Mouse (Mus musculus): Measurements from ENCODE around the gene Inca1. TPM values are rescaled to one million over a fixed set of nuclear protein-coding genes. Genes with fewer than 3 reads are reported as not detected.
A peak's percentile ranks its signal among the peaks of the same experiment; 100 is the strongest.

The Inca1 gene
- polyA plus RNA-seq, 1 experiment from 2014 or later, result 2.2 TPM

DNA sequence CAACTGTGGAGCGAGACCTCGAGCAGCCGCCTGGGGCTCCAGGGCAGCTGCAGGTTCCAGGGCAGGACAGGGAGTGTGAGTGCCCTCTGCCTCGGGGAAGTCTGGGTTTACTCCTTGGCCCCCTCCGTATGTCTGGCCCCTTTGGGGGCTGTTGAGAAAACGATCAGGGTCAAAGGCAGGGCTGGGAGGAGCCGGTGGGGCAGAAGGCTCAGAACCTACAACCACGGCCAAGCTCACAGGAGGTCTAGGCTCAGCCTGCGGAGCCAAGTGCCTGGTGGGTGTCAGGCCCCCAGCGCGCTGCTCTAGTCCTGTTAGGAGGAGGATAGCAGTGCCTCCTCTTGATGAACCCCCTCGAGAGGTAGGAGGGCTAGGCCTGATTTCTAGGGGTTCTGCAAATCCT is 18.8 kb downstream of the Inca1 start:
- no peak overlapping the region for H3K9ac ChIP-seq (ENCODE audit: low read depth, low read length)
- WGBS (ENCODE audit: insufficient replicate concordance), result 57% methylated on average over 12 of the region's 12 CpGs
- peaks cover 14% of the 10 kb centered on the region; the same call in 1 of the 2 replicates for H3K36me3 ChIP-seq (ENCODE audit: control insufficient read depth, insufficient read depth, low read length)
- H3K9me3 ChIP-seq (replicated peaks; ENCODE audit: control insufficient read depth, low read length), result no peaks in the 10 kb centered on the region
- no peak overlapping the region for H3K4me3 ChIP-seq (ENCODE audit: low read depth, low read length)
- no peaks in the 10 kb centered on the region for H3K27me3 ChIP-seq (ENCODE audit: control insufficient read depth, insufficient read depth, low read length)
- no peak overlapping the region for H3K4me2 ChIP-seq
- peaks cover 5% of the 10 kb centered on the region for H3K4me1 ChIP-seq (ENCODE audit: control insufficient read depth, insufficient read depth, low read length)
- no peak overlapping the region for H3K27ac ChIP-seq (ENCODE audit: low read depth, low read length)
- no peak for ATAC-seq (replicated peaks; ENCODE audit: insufficient number of reproducible peaks, low FRiP score, low TSS enrichment)

- no peak for ATAC-seq (replicated peaks; ENCODE audit: insufficient number of reproducible peaks, low FRiP score, low TSS enrichment)
- Histone ChIP-seq H3K4me1 (ENCODE audit: control insufficient read depth, insufficient read depth, low read length) (peaks cover 5% of the 10 kb centered on the region), H3K27me3 (ENCODE audit: control insufficient read depth, insufficient read depth, low read length) (no peaks in the 10 kb centered on the region), H3K9me3 (replicated peaks; ENCODE audit: control insufficient read depth, low read length) (no peaks in the 10 kb centered on the region), H3K36me3 (ENCODE audit: control insufficient read depth, insufficient read depth, low read length) (peaks cover 14% of the 10 kb centered on the region; the same call in 1 of the 2 replicates), H3K9ac (ENCODE audit: low read depth, low read length) (no peak overlapping the region), H3K4me3 (ENCODE audit: low read depth, low read length) (no peak overlapping the region), H3K27ac (ENCODE audit: low read depth, low read length) (no peak overlapping the region), H3K4me2 (no peak overlapping the region)
- 85% methylated on average over 8 of the region's 8 CpGs for WGBS (ENCODE audit: insufficient replicate concordance)
Observed at GRCm38 (mm10) chr11:70679894-70680293, 20.1 kb downstream of the Inca1 start.

- no peak overlapping the region for H3K4me2 ChIP-seq
- no peak overlapping the region for H3K27ac ChIP-seq (ENCODE audit: low read depth, low read length)
- H3K9me3 ChIP-seq (replicated peaks; ENCODE audit: control insufficient read depth, low read length), result no peaks in the 10 kb centered on the region
- no peak for ATAC-seq (replicated peaks; ENCODE audit: insufficient number of reproducible peaks, low FRiP score, low TSS enrichment)
- WGBS (ENCODE audit: insufficient replicate concordance), result 93% methylated on average over 8 of the region's 8 CpGs
- H3K27me3 ChIP-seq (ENCODE audit: control insufficient read depth, insufficient read depth, low read length), result no peaks in the 10 kb centered on the region
- H3K4me3 ChIP-seq (ENCODE audit: low read depth, low read length), result no peak overlapping the region
- H3K9ac ChIP-seq (ENCODE audit: low read depth, low read length), result no peak overlapping the region
- H3K36me3 ChIP-seq (ENCODE audit: control insufficient read depth, insufficient read depth, low read length), result peaks cover 17% of the 10 kb centered on the region
- peaks cover 5% of the 10 kb centered on the region for H3K4me1 ChIP-seq (ENCODE audit: control insufficient read depth, insufficient read depth, low read length)
Observed at GRCm38 (mm10) chr11:70679361-70679760, 20.6 kb downstream of the Inca1 start.

- Histone ChIP-seq H3K9ac (ENCODE audit: low read depth, low read length) (no peak overlapping the region), H3K9me3 (replicated peaks; ENCODE audit: control insufficient read depth, low read length) (no peaks in the 10 kb centered on the region), H3K27me3 (ENCODE audit: control insufficient read depth, insufficient read depth, low read length) (no peaks in the 10 kb centered on the region), H3K4me3 (ENCODE audit: low read depth, low read length) (no peak overlapping the region), H3K36me3 (ENCODE audit: control insufficient read depth, insufficient read depth, low read length) (peaks cover 18% of the 10 kb centered on the region), H3K4me1 (ENCODE audit: control insufficient read depth, insufficient read depth, low read length) (peaks cover 5% of the 10 kb centered on the region), H3K27ac (ENCODE audit: low read depth, low read length) (no peak overlapping the region), H3K4me2 (no peak overlapping the region)
- WGBS (ENCODE audit: insufficient replicate concordance), result 84% methylated on average over 2 of the region's 2 CpGs
- ATAC-seq (replicated peaks; ENCODE audit: insufficient number of reproducible peaks, low FRiP score, low TSS enrichment), result no peak
Observed at GRCm38 (mm10) chr11:70678576-70678975, 21.4 kb downstream of the Inca1 start.

GRCm38 (mm10) chr11:70678092-70678491 is 21.9 kb downstream of the Inca1 start:
- Histone ChIP-seq H3K9ac (ENCODE audit: low read depth, low read length) (no peak overlapping the region), H3K27me3 (ENCODE audit: control insufficient read depth, insufficient read depth, low read length) (no peaks in the 10 kb centered on the region), H3K4me1 (ENCODE audit: control insufficient read depth, insufficient read depth, low read length) (peaks cover 5% of the 10 kb centered on the region), H3K4me2 (no peak overlapping the region), H3K9me3 (replicated peaks; ENCODE audit: control insufficient read depth, low read length) (no peaks in the 10 kb centered on the region), H3K27ac (ENCODE audit: low read depth, low read length) (no peak overlapping the region), H3K4me3 (ENCODE audit: low read depth, low read length) (no peak overlapping the region), H3K36me3 (ENCODE audit: control insufficient read depth, insufficient read depth, low read length) (peaks cover 18% of the 10 kb centered on the region)
- 69% methylated on average over 9 of the region's 9 CpGs for WGBS (ENCODE audit: insufficient replicate concordance)
- no peak for ATAC-seq (replicated peaks; ENCODE audit: insufficient number of reproducible peaks, low FRiP score, low TSS enrichment)

- no peak overlapping the region for H3K27ac ChIP-seq (ENCODE audit: low read depth, low read length)
- H3K4me2 ChIP-seq, result no peak overlapping the region
- peaks cover 12% of the 10 kb centered on the region for H3K4me1 ChIP-seq (ENCODE audit: control insufficient read depth, insufficient read depth, low read length)
- no peaks in the 10 kb centered on the region for H3K9me3 ChIP-seq (replicated peaks; ENCODE audit: control insufficient read depth, low read length)
- no peak overlapping the region for H3K9ac ChIP-seq (ENCODE audit: low read depth, low read length)
- no peak for ATAC-seq (replicated peaks; ENCODE audit: insufficient number of reproducible peaks, low FRiP score, low TSS enrichment)
- WGBS (ENCODE audit: insufficient replicate concordance), result 60% methylated on average over 11 of the region's 11 CpGs
- H3K27me3 ChIP-seq (ENCODE audit: control insufficient read depth, insufficient read depth, low read length), result no peaks in the 10 kb centered on the region
- H3K4me3 ChIP-seq (ENCODE audit: low read depth, low read length), result no peak overlapping the region
- H3K36me3 ChIP-seq (ENCODE audit: control insufficient read depth, insufficient read depth, low read length), result peaks cover 17% of the 10 kb centered on the region
Observed at GRCm38 (mm10) chr11:70674501-70674900, 25.5 kb downstream of the Inca1 start.

- no peak for ATAC-seq (replicated peaks; ENCODE audit: insufficient number of reproducible peaks, low FRiP score, low TSS enrichment)
- Histone ChIP-seq H3K4me2 (no peak overlapping the region), H3K36me3 (ENCODE audit: control insufficient read depth, insufficient read depth, low read length) (peaks cover 13% of the 10 kb centered on the region), H3K4me1 (ENCODE audit: control insufficient read depth, insufficient read depth, low read length) (peaks cover 12% of the 10 kb centered on the region), H3K27me3 (ENCODE audit: control insufficient read depth, insufficient read depth, low read length) (no peaks in the 10 kb centered on the region), H3K9me3 (replicated peaks; ENCODE audit: control insufficient read depth, low read length) (no peaks in the 10 kb centered on the region), H3K27ac (ENCODE audit: low read depth, low read length) (no peak overlapping the region), H3K9ac (ENCODE audit: low read depth, low read length) (no peak overlapping the region), H3K4me3 (ENCODE audit: low read depth, low read length) (no peak overlapping the region)
- 83% methylated on average over 6 of the region's 6 CpGs for WGBS (ENCODE audit: insufficient replicate concordance)
Observed at GRCm38 (mm10) chr11:70674014-70674413, 25.9 kb downstream of the Inca1 start.

GRCm38 (mm10) chr11:70671333-70672047 is 28.5 kb downstream of the Inca1 start:
- Histone ChIP-seq H3K9me3 (replicated peaks; ENCODE audit: control insufficient read depth, low read length) (no peaks in the 10 kb centered on the region), H3K36me3 (ENCODE audit: control insufficient read depth, insufficient read depth, low read length) (peaks cover 11% of the 10 kb centered on the region), H3K4me3 (ENCODE audit: low read depth, low read length) (no peak overlapping the region), H3K27me3 (ENCODE audit: control insufficient read depth, insufficient read depth, low read length) (no peaks in the 10 kb centered on the region), H3K4me1 (ENCODE audit: control insufficient read depth, insufficient read depth, low read length) (peaks cover 18% of the 10 kb centered on the region), H3K27ac (ENCODE audit: low read depth, low read length) (no peak overlapping the region), H3K9ac (ENCODE audit: low read depth, low read length) (0 out of 2 replicates have a peak overlapping the region, but pooled peaks have one; percentile 16), H3K4me2 (peak overlapping the region; percentile 91; the same call in 1 of the 2 replicates)
- 74% methylated on average over 16 of the region's 16 CpGs for WGBS (ENCODE audit: insufficient replicate concordance)
- ATAC-seq (replicated peaks; ENCODE audit: insufficient number of reproducible peaks, low FRiP score, low TSS enrichment), result no peak

DNA sequence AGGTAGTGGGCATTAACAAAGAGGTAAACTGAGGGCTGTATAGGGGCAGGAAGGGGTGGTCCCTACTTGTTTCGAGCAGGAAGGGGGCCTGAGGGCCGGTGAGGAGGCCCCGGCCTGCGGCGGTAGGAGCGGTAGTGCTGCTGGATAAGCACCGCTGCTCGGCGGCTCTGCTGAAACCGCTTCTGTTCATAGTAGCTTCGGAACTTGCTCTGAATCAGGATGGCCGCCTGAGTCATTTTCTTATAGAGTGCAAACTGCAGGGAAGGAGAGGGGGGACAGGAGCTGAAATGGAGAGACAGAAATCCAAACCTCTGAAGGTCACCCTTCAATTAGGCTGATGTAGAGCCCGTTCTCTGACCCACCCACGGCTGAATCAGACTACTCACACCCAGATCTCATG is 29.5 kb downstream of the Inca1 start:
- peak overlapping the region; percentile 89 for H3K9ac ChIP-seq (ENCODE audit: low read depth, low read length)
- H3K36me3 ChIP-seq (ENCODE audit: control insufficient read depth, insufficient read depth, low read length), result peaks cover 14% of the 10 kb centered on the region
- H3K27ac ChIP-seq (ENCODE audit: low read depth, low read length), result peak overlapping the region; percentile 97
- WGBS (ENCODE audit: insufficient replicate concordance), result 46% methylated on average over 14 of the region's 14 CpGs
- H3K4me1 ChIP-seq (ENCODE audit: control insufficient read depth, insufficient read depth, low read length), result peaks cover 18% of the 10 kb centered on the region
- peak overlapping the region; percentile 75 for H3K4me3 ChIP-seq (ENCODE audit: low read depth, low read length)
- ATAC-seq (replicated peaks; ENCODE audit: insufficient number of reproducible peaks, low FRiP score, low TSS enrichment), result no peak
- H3K27me3 ChIP-seq (ENCODE audit: control insufficient read depth, insufficient read depth, low read length), result no peaks in the 10 kb centered on the region
- H3K4me2 ChIP-seq, result peak overlapping the region; percentile 91
- no peaks in the 10 kb centered on the region for H3K9me3 ChIP-seq (replicated peaks; ENCODE audit: control insufficient read depth, low read length)

All from heart, embryonic 11.5 days (tissue).